Mouse (Mus musculus): ENCODE results near the gene Atg4a-ps. TPM values are rescaled to one million over a fixed set of nuclear protein-coding genes. Genes with fewer than 3 reads are reported as not detected.
"Not testable (repeated sequence)": the region's sequence is repeated elsewhere in the genome, so short reads cannot be mapped to it uniquely, and the experiment has no call there.

Gene Atg4a-ps
- 1 to 10 TPM in 1 of 2 experiments, not detected in 1; 2.2 TPM for total RNA-seq (2021)
- long read RNA-seq, result 0 reads

DNA sequence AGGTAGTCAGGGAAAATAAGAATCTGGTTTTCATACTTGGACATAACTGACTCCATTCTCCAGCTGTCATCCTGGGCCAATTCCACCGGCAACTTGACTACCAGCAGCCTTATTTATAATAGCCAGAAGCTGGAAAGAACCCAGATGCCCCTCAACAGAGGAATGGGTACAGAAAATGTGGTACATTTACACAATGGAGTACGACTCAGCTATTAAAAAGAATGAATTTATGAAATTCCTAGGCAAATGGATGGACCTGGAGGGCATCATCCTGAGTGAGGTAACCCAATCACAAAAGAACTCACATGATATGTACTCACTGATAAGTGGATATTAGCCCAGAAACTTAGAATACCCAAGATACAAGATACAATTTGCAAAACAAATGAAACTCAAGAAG, at the start of gene Atg4a-ps:
Atg4a-ps (minus strand) TSS at position 101 of the 400 bp plus-strand sequence.
- DNase-seq (ENCODE audit: low spot score in 2 of 2), result not testable (repeated sequence)

DNA sequence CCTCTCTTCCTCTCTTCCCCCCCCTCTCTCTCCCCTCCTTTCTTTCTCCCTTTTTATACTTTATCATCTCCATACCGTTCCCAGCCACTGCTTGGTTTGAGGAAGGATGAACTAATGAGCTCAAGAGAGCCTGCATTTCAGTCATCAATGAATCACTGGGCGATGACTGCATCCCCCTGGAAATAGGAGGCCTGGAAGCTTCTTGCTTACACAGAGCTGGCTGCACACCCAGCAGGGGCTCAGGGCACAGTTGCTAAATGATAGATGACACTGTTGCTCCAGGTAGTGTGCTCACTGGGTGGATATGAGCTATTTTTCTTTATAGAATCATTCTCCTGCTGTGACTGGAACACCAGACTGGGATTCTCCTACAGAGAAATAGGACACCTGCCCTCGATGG, 49.7 kb upstream of the Atg4a-ps start:
- DNase-seq (ENCODE audit: low spot score in 2 of 2), result no peak

DNA sequence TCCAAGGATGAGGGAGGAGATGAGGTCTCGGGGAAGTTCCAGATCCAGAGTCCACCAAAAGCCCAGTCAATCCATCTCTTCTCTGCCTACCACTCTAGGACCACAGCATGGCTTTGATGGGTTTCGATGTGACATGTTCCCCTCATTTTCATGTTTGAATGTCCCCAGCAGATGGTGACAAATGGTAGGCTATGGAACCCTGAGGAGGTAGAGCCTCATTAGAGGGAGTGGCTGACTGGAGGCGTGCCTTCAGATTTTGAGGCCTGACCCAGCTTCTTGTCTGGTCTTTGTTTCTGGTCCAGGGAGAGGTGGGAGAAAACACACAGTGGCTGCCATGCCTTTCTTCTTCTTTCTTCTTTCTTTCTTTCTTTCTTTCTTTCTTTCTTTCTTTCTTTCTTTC, 44.6 kb upstream of the Atg4a-ps start:
- DNase-seq (ENCODE audit: low spot score in 2 of 2), result no peak

DNA sequence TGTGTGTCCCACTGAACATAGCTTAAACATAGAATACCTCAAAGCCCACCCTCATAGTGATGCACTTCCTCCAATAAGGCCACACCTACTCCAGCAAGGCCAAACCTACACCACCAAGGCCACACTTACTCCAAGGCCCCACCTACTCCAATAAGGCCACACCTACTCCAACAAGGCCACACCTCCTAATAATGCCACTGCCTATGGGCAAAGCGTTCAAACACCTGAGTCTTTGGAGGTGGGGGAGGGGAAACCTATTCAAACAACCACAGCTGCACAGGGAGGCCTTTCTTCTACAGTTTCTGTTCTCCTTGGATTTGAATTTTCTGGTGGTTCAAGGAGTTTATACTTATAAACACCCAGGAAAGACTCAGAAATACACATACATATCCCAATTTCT, 43.2 kb upstream of the Atg4a-ps start:
- no peak for DNase-seq (ENCODE audit: low spot score in 2 of 2)

DNA sequence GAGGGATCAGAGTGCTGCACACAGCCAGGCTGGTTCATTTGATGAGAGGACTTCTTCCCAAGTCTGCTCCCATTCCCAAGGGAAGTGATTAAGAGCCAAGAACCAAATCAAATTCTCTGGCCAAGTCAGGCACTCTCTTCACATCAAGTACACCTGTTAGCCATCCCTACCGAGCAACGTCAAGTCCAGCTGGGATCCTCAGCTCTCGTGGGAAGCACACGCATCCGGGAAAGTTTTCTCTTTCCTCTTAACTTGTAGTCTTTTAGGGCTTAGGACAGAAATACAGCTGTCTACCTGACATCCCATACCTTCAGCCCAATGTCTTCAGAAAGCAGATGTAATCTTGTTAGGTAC, 38.1 kb upstream of the Atg4a-ps start:
- DNase-seq (ENCODE audit: low spot score in 2 of 2), result no peak

DNA sequence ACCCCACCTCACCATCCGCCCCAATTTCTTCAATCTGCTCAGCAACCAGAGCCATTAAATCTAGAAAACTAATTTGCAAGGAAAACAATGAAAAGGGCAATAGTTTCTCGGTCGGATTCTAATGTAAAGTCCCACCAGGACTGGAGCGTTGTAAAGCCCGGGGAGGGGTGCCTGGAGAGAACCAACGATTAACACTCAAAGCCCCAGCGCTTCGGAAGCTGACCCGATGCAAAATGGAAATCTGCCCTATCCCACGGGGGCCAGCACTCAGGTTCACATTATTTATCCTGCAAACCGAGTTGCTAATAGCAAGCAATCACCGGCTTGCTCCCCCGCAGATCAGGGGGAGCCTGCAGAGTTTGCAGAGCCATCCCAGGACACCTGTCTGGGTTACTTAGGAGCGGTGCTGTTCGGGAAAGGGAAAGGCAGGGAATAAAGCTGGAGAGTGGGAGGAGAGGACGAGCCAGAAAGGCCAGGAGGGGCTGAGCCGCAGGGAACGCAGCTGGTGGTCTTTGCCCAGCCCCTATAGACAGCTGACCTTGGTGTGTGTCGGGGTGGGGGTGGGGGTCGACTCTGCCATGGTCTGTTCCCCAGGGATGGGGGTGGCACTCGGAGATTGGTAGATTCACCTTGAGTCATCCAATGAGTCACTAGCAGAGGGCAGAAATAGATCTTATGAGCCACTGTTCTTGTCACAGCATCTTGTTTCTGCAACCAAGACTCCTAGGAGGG, 37.5 kb upstream of the Atg4a-ps start:
- peak; percentile 9 to 16 for DNase-seq (ENCODE audit: low spot score in 2 of 2)

DNA sequence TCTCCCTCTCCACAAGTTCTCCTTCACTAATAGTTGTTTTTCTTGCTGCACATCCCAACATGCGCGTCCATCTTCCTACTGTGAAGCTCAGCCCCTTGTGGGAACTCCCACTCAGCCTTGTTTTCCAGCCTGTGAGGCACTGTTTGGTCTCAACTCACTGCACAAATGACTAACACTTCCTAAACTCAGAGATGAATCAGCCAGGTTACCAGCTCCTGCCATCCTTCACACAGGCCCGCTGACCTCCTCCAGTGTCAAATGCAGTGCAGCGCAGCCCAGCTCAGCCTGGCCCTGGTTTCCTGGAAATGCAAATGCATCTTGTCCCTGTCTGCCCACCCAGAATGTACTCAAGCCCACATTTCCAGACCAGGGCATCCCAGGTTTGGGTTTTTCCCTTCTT, 36.6 kb upstream of the Atg4a-ps start:
- no peak for DNase-seq (ENCODE audit: low spot score in 2 of 2)

DNA sequence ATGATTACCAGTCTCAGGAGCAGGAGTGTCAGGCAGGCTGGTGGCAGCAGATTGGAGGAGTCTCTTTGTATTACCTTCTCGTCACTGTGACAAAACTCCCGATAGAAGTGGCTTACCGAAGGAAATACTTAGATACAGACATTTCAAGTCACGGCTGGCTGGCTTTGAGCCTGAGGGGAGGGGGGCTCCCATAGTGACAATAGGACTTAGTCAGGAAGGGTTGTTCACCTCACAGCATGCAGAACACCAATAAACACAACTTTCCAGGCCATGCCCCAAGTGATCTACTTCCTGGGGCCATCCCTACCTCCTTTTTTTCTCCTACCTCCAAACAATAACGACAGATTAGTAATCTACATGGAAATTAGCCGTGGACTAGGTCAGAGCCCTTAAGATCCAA, 32.9 kb upstream of the Atg4a-ps start:
- no peak for DNase-seq (ENCODE audit: low spot score in 2 of 2)

DNA sequence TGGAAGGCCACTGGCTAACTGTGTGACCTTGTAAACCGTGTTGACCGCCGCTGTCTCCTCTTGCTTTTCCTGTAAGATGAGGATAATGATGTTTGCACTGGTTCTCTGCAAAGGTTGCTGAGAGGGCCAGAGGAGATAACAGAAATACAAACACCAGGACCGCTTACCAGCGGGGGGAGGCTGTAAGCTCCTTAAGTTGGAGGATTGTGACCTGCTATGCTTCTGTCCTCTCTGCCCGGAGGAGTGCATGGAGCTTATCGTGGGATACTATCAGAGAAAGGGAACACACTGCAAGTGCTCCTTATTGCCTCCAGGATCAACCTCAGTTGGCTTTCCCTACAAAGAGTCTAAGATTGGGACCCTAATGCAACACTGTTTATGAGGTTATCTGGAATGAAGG, 26.8 kb upstream of the Atg4a-ps start:
- no peak for DNase-seq (ENCODE audit: low spot score in 2 of 2)

DNA sequence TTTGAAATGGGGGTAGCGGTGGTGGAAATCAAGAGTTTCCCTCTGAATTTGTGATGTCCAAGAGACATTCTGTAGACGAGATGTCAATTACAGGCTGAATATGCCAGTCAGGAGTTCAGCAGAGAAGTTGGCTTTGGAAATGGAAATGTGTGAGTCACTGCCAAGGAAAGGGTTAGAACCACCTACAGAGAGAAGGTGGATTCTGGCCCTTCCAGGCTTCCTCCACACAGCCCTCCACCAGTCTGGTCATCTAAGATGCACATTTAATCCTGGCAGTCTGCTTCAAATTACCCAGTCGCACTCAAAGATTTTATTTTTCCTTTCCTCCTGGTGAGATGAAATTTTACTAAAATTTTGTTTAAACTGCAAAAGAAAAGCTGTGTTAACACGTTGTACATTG, 26.2 kb upstream of the Atg4a-ps start:
- no peak for DNase-seq (ENCODE audit: low spot score in 2 of 2)

DNA sequence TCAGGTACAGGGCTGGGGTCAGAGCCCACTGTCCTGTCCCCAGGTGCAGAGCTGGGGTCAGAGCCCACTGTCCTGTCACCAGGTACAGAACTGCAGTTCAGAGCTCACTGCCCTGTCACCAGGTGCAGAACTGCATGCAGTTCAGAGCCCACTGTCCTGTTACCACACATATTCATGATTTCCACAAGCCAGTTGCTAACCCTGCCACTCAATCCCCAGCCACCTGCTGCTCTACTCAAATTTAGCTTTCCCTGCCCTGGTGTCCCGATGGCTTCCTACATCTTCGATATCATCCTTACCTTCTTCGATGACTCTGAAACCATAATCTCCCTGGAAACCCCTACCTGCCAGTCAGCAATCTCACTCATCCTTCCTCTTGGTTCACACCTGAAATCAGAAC, 17.5 kb upstream of the Atg4a-ps start:
- no peak for DNase-seq (ENCODE audit: low spot score in 2 of 2)

DNA sequence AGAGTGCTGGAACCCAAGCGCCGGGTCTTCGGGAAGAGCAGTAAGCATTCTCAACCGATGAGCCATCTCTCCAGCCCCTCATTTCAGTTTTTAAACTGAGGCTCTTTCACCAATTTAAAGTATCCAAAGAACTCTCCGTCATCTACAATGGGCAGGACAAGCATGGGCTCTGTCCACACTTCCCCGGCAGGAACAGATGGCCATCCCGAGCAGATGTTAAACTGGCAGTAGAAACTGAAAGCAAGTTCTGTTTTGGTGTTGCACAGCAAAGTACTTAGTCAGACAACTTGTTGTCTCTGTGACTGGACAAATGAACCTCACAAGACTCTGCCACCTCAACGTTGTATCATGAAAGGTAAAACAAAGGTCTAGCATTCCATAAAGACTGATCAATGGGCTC, 15.8 kb upstream of the Atg4a-ps start:
- peak in 1 of 2 experiments; percentile 19 for DNase-seq (ENCODE audit: low spot score in 2 of 2)

DNA sequence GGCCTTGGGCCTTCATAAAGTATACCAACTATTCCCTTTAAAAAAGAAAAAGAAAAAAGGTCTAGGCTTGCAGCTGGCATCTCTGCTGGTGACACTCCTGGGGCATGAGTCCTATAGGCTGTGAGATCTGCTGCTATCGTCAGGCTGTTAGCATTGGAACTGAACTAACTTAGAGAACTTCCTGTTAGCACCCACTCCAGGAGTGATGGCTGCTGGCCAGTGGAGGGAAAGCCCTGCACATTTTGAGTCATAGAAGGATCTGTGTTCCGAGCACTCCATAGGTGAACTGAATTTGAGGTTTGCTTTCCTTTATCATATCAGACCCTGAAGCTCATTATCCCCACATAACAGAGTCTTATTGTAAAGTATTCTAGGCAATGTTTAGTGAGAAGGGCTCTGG, 14.1 kb upstream of the Atg4a-ps start:
- DNase-seq (ENCODE audit: low spot score in 2 of 2), result no peak

DNA sequence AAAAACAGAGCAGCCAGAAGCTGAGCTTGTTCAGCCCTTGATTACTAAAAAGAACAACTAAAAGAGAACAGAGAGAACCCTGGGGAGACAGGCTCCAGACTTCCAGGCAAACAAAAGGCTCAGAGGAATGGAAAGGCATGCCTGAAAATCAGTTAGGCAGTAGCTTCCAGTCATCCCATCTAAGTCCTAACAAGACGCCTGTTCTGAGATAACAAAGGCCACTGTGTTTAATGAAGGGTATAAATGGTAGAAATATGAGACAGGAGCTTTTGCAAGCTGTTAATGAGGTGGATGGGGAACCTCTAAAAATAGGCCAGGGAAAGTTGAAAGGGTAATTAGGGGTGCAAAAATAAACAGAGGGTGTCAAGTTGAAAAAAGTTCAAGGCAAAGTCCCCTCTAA, 4.5 kb upstream of the Atg4a-ps start:
- DNase-seq (ENCODE audit: low spot score in 2 of 2), result no peak

DNA sequence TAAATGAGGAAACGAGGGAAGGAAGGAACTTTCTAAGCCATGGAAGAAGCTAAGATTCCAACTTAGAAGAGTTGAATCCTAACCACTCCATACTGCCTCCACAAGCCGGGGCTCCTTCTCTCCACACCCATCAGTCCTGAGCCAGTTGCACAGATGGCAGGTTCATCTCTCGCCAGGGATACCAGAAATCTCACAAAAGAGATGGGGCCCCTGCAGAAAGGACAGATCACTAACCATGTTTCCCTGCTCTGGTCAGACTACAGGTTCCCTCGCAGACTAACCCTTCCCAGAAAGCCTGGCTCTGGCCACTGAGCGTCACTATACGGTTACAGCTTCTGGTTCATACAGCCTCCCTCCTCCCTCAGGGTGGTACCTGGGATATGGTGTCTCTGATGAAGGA, 3.8 kb upstream of the Atg4a-ps start:
- DNase-seq (ENCODE audit: low spot score in 2 of 2), result no peak

DNA sequence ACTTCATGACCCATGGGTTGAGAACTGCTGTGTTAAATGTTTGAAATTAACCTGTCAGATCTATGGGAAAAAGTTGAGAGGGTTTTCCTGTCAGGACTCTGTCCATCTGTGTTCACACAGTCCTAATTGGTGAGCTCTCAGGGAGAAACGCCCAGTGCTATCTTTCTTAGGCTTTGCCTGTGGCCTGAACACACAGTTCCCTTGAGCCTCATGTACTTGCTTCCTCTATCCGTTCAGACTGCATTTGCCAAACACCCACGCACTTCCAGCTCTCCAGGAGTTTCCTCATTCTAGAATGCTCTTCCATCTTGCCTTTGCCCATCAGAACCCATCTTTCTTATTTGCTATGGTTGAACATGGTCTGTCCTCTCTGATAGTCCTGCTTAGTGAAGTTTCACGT, 2.6 kb upstream of the Atg4a-ps start:
- no peak for DNase-seq (ENCODE audit: low spot score in 2 of 2)

DNA sequence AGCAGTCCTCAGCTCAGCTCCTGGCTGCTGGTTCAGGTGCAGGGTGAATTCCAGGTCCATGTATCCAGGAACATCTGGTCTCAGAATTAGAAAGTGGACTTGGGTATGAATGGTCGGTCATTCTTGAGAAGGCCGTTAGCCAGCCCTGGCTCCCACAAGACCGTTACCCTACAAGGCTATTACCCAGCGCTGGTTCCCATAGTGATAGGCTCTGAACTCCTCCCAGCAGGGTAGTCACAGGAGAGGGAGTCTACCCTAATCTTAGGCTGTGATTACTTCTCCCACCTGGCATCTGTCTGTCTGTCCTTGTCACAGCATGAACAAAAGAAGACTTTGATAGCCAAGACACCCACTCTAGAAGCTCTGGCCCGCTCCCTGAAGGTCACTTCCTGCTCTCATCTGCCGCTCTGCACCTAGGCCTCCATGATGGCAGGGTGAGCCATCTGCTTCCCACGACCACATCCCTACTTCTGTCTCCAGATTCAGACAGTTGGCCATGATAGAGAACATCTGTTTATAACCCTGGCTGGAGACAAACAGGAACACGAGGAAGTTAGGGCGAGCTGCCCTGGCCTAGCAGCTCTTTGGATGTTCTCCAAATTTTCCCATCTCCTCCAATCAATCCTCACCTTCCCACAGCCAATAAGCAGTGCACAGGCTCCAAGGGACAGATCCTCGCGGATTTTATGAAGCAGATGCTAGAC, 1.4 kb upstream of the Atg4a-ps start:
- no peak for DNase-seq (ENCODE audit: low spot score in 2 of 2)

DNA sequence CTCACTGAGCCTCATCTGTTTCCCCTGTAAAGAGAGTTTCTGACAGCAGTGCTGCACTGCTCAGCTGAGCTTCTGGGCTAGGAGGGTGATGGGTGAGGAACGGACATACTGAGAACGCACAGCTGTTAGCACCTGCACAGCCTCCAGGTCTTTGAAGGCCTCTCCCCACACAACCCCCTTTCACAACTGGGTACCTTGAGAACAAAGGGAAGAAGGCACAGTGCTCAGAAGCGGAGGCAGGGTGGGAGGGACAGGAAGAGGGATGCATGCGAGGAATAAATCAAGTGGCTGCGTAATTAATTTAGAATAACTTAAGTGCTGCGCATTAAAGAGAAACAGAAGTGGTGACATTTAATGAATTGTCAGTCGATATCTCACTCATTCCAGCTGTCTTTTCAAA, 4.6 kb downstream of the Atg4a-ps start:
- no peak for DNase-seq (ENCODE audit: low spot score in 2 of 2)

DNA sequence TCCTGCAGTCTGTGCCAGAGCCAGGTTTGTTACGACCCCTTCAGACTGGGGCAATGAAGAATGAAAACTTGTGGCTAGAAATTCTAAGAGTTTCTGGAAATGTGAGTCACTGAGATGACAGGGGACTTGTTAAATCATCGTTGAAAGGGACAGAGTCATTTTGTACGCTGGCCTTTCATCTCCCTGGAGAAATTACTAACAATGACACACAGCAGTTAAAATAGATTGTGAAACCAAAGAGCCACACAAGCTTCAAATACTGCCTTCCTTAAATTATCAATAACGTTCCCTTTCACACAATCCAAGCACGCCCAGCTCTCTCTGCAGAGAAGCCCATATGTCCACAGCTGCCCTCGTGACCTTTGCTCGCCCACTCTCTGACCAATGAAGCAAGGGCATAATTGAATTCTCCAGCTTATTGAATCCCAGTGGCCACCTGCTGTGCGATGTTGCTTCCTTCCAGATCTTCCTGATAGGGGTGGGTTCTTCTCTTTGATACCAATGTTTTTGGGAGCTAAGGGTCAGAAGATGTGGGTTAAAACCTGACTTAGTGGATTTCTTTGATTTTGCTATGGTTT, 5.6 kb downstream of the Atg4a-ps start:
- no peak for DNase-seq (ENCODE audit: low spot score in 2 of 2)

DNA sequence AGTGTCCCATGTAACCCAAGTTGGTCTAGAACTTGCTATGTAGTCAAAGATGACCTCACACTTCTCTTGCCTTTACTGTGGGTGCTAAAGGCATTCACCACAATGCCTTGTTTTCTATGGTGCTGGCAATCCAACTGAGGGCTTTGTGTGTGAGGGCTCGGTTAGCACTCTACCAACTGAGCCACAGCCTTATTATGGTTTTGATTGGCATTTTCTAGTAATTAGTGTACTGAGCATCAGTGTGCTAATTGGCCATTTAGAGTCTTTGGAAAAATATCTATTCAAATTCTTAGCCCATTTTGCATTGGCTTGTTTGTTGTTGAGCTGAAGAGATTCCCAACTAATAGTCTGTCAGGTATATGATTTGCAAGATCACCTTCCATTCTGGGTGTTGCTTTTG, 8.2 kb downstream of the Atg4a-ps start:
- no peak for DNase-seq (ENCODE audit: low spot score in 2 of 2)

DNA sequence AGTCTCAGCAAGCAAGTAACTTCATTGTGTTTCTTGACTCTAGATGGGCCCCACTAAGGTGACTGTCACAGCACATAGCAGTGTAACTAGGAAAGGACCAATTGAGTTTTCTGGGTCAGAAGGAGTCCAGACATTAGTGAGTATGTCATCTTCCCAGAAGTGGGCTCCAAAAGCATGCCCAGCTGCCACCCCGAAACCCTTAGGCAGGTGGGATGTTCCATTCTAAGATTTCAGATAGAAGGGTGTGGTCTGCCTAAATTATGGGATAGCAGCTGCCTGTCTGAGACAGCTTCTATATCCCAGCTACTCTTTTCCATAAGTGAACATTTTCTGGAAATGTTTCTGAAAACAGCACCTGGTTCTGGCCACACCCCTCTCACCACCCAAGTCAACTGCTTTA, 11.6 kb downstream of the Atg4a-ps start:
- DNase-seq (ENCODE audit: low spot score in 2 of 2), result no peak

DNA sequence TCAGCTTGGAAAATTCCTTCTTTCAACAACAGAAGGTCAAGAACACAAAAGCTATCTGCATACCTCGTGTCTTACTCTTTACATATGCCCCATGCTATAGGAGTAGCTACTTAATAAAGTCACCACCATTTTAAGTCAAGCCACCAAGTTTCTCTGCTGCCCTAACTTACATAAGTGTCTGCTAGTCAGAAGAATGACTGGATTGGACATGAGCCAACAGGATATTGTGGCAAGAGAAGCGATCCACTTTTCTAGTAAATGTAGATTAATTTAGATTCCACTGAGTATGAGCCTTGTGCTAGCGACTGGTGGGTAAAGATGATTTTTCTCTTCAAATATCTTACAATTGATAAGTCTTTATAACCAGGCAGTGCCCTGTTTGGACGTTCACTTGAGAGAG, 12.0 kb downstream of the Atg4a-ps start:
- DNase-seq (ENCODE audit: low spot score in 2 of 2), result no peak

DNA sequence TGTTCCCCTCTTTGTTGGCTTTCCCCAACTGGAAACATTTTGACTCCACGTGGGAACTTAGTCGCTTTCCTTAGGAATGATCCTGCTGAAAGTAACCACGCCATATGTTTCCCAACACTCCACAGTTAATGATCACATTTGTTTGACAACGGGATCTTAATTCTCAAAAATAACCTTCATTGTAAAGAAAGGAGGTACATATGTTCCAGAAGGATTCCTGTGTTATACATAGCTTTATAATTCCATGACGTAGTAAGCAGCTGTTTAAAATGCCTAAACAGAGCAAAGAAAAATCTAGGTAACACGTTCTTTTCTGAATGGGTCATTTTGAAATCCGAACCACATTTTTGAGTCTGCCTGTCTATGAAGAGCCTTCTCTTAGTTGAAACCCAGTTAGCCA, 12.7 kb downstream of the Atg4a-ps start:
- no peak for DNase-seq (ENCODE audit: low spot score in 2 of 2)

All from layer of hippocampus, postnatal 10 days (tissue).